Mouse (Mus musculus): ENCODE data around the gene 2900026A02Rik. TPM values are rescaled to one million over a fixed set of nuclear protein-coding genes. Genes with fewer than 3 reads are reported as not detected.

Gene 2900026A02Rik
- total RNA-seq, 2 experiments from 2014 or later, result 63.4 to 65.6 TPM

DNA sequence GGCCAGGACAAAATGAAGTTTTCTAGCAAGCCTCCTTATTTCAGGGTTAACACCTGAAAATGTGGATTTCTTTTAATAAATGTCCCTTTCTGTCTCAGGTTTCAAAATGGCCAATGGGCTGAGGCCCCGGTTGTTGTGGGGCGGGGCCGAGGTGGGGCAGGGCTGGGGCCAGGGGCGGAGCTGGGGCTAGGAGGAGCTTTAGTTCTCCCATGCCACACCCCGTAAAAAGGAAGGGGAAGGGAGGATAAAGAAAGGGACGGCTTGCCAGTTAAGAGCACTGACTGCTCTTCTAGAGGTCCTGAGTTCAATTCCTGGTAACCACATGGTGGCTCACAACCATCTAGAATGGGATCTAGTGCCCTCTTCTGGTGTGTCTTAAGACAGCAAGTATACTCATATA, 39.6 kb downstream of the 2900026A02Rik start:
- intact Hi-C loops (cut with DNase I), result loop anchor here (2.0 kb wide), 1 partner anchor 39 kb away; the partner anchor contains the start of gene 2900026A02Rik
- peak in 1 of 2 experiments; percentile 42 for DNase-seq (ENCODE audit: extremely low spot score in 1 of 2, low spot score in 2 of 2)

- intact Hi-C loops (cut with DNase I), result loop anchor here (2.0 kb wide), 1 partner anchor 40 kb away; the partner anchor contains the start of gene 2900026A02Rik
Observed at GRCm38 (mm10) chr5:113180755-113181154, 40.3 kb downstream of the 2900026A02Rik start.

GRCm38 (mm10) chr5:113179843-113180682, 41.0 kb downstream of the 2900026A02Rik start:
- peak; percentile 80 to 92 for DNase-seq (ENCODE audit: extremely low spot score in 1 of 2, low spot score in 2 of 2)
- intact Hi-C loops (cut with DNase I), result loop anchor here (2.0 kb wide), 1 partner anchor 41 kb away; the partner anchor contains the start of gene 2900026A02Rik

More at GRCm38 (mm10) chr5:113180755-113181154, 40.3 kb downstream of the 2900026A02Rik start:
- DNase-seq (ENCODE audit: extremely low spot score in 1 of 2, low spot score in 2 of 2), result no peak

- DNase-seq (ENCODE audit: extremely low spot score in 1 of 2, low spot score in 2 of 2), result no peak
- intact Hi-C loops (cut with DNase I), result no loop called here
Observed at GRCm38 (mm10) chr5:113179451-113179842, 41.6 kb downstream of the 2900026A02Rik start.

DNA sequence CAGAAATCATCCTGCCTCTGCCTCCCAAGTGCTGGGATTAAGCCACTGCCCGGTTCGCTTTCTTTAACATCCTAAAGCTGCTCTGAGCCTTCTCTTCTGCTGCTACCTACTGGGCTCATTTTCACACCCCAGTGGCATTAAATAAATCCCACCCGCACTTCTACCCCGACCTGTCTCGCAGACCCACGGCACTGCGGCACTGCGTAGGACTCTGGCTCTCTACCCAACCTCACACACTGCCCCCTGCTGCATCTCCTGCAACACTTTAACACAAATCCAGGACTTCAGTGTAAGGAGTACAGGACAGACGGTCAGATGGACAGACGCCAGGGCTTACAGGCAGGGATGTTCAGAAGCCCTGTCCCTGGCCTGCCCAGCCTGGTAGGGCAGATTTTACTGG, 45.1 kb downstream of the 2900026A02Rik start:
- intact Hi-C loops (cut with DNase I), result no loop called here

DNA sequence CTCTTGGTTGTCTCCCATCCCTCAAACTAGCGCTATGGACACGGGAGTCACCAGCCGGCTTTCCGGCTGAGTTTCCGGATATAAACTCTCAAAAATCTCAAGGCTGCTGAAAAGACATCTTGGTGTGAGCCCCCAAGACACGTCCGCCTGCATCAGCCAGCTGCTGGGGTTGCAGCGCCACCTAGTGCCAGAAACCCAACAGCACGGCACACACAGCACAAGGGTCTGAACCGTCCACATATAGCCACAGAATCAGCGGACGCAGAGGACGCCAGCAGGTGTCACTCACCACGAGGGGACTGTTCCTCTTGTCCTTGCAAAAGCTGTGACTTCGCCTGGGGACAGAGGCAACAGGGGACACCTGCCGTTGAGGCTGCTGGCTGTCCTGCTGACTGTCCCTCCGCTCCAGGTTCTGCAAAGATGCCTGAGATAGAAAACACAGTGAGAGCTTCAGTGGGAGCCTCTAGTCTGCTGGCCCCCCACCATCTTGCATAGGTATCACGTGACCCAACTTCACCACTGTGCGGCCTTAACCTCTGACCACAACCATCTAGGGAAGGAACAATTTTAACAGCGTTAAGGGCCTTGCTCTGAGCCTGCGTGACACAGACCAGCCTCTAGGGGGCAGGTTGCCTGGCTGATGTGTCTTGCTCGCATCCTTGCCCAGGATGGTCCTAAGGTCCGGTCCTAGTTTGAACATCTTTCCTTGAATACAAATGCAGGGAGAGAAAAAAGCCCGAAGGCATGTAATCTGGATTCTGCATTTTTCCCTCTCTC, 45.9 kb downstream of the 2900026A02Rik start:
- intact Hi-C loops (cut with DNase I), result no loop called here

More for the DNA sequence above, 45.1 kb downstream of the 2900026A02Rik start:
- DNase-seq (ENCODE audit: extremely low spot score in 1 of 2, low spot score in 2 of 2), result no peak

GRCm38 (mm10) chr5:113173318-113173717, 47.7 kb downstream of the 2900026A02Rik start:
- intact Hi-C loops (cut with DNase I), result no loop called here
- peak; percentile 55 to 81 for DNase-seq (ENCODE audit: extremely low spot score in 1 of 2, low spot score in 2 of 2)

More for the DNA sequence above, 45.9 kb downstream of the 2900026A02Rik start:
- peak in 1 of 2 experiments; percentile 63 for DNase-seq (ENCODE audit: extremely low spot score in 1 of 2, low spot score in 2 of 2)

- DNase-seq (ENCODE audit: extremely low spot score in 1 of 2, low spot score in 2 of 2), result no peak
- intact Hi-C loops (cut with DNase I), result no loop called here
Observed at GRCm38 (mm10) chr5:113171968-113172578, 49.0 kb downstream of the 2900026A02Rik start.

DNA sequence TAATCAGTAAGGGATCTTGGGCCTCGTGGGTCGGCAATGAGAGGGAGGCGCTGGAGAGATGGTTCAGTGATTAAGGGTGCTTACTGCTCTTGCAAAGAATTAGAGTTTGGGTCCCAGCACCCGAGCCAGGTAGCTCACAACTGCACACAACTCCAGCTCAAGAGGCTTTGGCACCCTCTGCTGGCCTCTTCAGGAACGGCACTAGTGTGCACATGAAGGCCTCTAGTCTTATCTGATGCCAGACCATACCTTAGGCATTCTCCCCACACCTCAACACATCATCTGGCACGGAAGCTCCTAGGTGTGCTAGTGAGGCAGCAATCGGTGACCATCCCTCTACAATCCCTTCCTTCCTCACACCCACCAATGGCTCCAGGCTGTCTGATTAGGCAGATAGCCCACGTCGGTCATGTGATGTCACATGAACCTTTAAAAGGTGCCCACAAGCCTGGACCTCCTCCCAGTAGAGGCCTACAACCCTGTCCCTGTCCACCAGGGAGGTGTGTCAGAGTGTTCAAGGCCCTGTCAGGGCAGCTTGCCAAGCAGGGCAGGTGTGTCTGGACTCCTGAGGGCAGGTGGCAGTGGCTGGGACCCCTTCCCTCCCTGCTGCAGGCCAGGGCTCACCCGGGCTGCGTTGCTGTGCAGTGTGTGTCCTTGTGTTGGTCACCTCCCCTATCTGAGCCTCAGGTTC, 50.8 kb downstream of the 2900026A02Rik start:
- intact Hi-C loops (cut with DNase I), result no loop called here
- DNase-seq (ENCODE audit: extremely low spot score in 1 of 2, low spot score in 2 of 2), result no peak

- peak in 1 of 2 experiments; percentile 66 for DNase-seq (ENCODE audit: extremely low spot score in 1 of 2, low spot score in 2 of 2)
Observed at GRCm38 (mm10) chr5:113167733-113168132, 53.3 kb downstream of the 2900026A02Rik start.

GRCm38 (mm10) chr5:113165481-113165880, 55.6 kb downstream of the 2900026A02Rik start:
- intact Hi-C loops (cut with DNase I), result no loop called here
- DNase-seq (ENCODE audit: extremely low spot score in 1 of 2, low spot score in 2 of 2), result peak in 1 of 2 experiments; percentile 80

More at GRCm38 (mm10) chr5:113167733-113168132, 53.3 kb downstream of the 2900026A02Rik start:
- intact Hi-C loops (cut with DNase I), result no loop called here

DNA sequence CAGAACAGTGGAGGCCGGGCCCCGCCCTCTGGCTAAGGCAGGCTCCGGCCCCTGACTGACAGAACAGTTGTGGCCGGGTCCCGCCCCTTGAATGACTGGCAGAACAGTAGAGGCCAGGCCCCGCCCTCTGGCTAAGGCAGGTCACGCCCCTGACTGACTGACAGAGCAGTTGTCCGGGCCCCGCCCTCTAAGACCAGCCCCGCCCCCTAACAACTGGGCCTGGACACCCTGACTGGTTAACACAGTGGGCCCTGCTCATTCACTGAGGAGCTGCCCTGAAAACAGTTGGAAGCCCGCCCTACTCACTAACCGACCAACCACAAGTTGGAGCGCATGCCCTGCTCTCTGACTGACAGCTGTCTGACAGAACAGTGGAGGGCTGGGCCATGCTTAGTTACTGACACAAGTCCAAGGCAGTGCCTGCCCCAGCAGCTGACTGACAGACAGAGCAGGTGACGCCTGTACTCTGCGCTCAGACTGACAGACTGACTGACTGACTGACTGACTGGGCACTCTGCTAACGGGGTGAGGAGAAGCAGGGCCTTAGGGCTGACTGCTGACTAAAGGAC, 56.1 kb downstream of the 2900026A02Rik start:
- intact Hi-C loops (cut with DNase I), result no loop called here
- peak in 1 of 2 experiments; percentile 90 for DNase-seq (ENCODE audit: extremely low spot score in 1 of 2, low spot score in 2 of 2)

DNA sequence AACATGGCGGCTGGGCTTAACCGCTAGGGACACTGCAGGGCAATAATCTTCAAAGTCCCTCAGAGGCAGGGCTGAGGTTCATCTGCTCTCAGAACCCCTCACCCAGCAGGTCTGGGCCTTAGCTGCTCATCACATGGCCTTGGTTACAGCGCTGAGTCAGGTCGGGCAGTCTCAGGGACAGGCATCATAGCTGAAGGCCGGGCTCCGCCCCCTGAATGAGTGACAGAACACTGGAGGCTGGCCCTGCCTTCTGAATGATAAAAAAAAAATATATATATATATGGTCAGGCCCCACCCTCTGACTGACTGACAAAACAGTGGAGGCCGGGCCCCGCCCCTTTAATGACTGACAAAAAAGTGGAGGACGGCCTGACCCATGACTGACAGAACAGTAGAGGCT, 56.6 kb downstream of the 2900026A02Rik start:
- intact Hi-C loops (cut with DNase I), result no loop called here

DNA sequence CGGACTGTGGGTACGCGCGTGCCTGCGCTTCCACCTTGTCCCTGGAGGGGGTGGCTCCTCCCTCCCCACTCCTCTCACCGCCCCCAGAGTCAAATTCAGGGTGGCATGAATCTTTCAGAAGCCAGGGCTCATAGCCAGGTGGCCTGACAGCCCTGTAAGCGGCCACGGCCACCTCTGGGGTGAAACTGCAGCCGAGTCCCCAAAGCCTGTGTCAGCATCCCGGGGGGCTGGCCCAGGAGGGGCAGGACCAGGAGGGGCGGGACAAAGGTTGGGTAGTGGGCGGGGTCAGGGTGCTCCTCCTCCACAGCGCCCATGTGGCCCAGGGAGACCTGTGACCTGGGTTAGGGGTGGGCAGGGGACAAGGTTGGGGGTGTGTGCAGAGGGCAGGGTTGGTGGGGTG, 57.9 kb downstream of the 2900026A02Rik start:
- intact Hi-C loops (cut with DNase I), result no loop called here
- DNase-seq (ENCODE audit: extremely low spot score in 1 of 2, low spot score in 2 of 2), result peak in 1 of 2 experiments; percentile 57

More for the DNA sequence above, 56.6 kb downstream of the 2900026A02Rik start:
- peak in 1 of 2 experiments; percentile 48 for DNase-seq (ENCODE audit: extremely low spot score in 1 of 2, low spot score in 2 of 2)

DNA sequence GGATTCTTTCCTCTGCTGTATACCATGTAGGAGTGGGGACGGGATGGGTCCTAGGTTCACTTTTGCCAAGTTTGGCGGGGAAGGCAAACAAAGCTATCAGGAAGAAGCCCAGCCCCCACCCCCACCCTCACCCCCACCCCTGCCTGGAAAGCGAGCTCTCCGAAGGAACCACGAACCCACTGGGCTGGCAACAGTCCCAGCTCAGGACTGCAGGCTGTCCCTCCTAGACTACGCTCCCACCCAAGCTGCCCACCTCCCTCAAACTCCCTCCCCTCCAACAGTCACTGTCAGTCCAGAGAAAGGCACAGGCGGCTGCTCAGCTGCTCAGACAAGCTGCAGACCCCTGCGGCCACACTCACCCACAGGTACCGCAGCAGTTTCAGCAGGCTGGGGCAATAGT, 58.3 kb downstream of the 2900026A02Rik start:
- intact Hi-C loops (cut with DNase I), result no loop called here
- DNase-seq (ENCODE audit: extremely low spot score in 1 of 2, low spot score in 2 of 2), result peak in 1 of 2 experiments; percentile 65

- intact Hi-C loops (cut with DNase I), result no loop called here
- no peak for DNase-seq (ENCODE audit: extremely low spot score in 1 of 2, low spot score in 2 of 2)
Observed at GRCm38 (mm10) chr5:113161576-113161975, 59.5 kb downstream of the 2900026A02Rik start.

DNA sequence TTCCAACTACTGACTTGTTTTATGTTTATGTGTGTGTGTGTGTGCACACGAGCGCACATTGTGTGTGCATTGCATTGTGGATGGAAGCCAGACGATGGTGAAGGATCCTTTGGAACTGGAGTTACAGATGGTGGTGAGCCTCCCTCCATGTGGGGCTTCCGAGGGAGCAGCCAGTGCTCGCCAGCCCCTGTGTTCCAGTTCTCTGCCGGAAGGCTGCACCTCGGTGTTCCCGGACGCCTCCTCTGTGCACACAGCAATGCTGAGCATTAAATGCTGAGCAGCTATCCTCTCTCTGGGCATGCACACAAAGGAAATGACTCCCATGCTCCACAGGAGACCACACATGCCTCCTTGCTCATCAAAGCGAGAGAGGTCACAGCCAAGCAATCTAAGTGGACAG, 60.7 kb downstream of the 2900026A02Rik start:
- intact Hi-C loops (cut with DNase I), result no loop called here
- no peak for DNase-seq (ENCODE audit: extremely low spot score in 1 of 2, low spot score in 2 of 2)

Data from left cerebral cortex, postnatal 10 days (tissue).